Mouse (Mus musculus) brain, embryonic 18.5 days (tissue): Measurements from ENCODE around the gene Maco1.

ENCODE experiments used
- DNase-seq: peaks from one replicate; pipeline ENCODE4 v3.0.0-alpha.2; 2012; ENCODE audit warnings: low read depth, low spot score

Gene Maco1

DNA sequence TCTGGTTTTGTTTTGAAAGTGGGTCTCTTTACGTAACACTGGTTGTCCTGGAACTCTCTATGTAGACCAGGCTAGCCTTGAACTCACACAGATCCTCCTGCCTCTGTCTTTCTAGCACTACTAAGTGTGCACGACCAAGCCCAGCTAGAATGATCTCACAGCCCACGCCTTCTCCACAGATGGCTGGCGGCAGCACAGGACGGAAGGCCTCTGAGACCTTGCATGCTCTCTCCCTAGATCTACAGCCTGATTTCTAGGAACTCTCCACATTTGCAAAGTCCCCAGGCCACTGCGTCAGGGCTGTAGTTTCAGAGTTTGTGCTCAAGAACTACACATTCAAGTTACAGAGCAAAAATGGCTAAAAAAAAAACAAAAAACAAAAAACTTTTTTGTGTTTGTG is 79.0 kb downstream of the Maco1 start:
- DNase-seq: no peak

- no peak for DNase-seq
Measured at GRCm38 (mm10) chr4:134772805-134773674, 80.1 kb downstream of the Maco1 start.

GRCm38 (mm10) chr4:134769891-134770290 is 83.3 kb downstream of the Maco1 start:
- DNase-seq: no peak

DNA sequence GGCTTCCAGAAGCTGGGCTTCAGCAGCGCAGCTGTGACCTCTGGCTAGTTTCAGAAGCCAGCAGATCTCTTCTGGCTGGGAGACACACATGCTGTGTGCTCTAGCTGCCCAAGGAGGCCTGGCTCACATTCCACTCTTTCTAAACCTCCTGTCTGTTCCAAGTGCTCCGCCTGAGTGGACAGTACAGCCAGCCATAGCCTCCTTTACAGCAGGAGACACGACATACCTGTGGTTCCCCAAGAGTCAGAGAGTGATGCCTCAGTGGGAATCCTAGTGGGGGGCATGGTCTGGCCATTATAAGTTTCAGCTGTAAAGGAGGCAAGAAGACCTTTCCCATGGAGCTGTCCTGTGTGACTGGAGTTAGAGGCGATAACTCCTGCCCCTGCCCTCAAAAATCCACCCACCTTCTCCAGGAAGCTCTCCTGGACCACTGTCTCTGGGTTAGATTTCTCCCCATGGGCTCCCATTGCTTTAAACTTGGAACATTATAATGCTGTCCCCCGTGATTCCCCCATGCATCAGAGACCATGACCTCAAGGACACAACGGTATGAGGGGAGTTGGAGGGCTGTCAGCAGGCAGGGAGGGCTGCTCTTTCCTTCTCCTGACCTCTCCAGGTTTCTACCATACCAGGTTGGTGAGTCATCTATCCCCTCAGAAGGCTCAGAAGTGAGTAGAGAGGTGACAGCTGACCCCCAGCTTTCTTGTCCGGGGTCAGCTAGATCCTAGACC is 83.9 kb downstream of the Maco1 start:
- no peak for DNase-seq

GRCm38 (mm10) chr4:134768226-134768888 is 84.8 kb downstream of the Maco1 start:
- DNase-seq: no peak

GRCm38 (mm10) chr4:134767426-134768225 is 85.5 kb downstream of the Maco1 start, which contains the start of gene Ldlrap1:
Ldlrap1 (minus strand) TSS chr4:134768024.
- DNase-seq: no peak

GRCm38 (mm10) chr4:134766904-134767425 is 86.2 kb downstream of the Maco1 start:
- no peak for DNase-seq

GRCm38 (mm10) chr4:134766277-134766676 is 86.9 kb downstream of the Maco1 start:
- no peak for DNase-seq

GRCm38 (mm10) chr4:134764333-134764732 is 88.8 kb downstream of the Maco1 start:
- DNase-seq: no peak

- DNase-seq: no peak
Measured at GRCm38 (mm10) chr4:134762360-134762759, 90.8 kb downstream of the Maco1 start.

DNA sequence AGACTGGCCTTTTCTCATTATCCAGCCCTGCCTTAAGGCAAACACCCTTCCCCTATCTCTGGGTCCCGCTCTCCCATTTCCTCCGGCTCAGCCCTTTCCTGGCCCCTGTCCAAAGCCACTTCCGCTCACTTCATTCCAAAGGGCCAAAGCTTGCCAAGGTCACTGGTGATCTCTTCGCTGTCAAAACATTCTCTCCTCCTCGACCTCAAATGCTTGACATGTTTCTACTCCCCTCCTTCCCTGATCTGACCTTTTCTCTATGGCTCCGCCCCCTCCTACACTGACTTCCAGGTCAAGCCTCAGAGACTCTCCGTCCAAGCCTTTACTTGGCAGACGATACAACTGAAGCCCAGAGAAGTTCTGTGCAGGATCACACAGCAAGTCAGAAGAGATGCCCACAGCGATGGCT is 92.3 kb downstream of the Maco1 start:
- no peak for DNase-seq

DNA sequence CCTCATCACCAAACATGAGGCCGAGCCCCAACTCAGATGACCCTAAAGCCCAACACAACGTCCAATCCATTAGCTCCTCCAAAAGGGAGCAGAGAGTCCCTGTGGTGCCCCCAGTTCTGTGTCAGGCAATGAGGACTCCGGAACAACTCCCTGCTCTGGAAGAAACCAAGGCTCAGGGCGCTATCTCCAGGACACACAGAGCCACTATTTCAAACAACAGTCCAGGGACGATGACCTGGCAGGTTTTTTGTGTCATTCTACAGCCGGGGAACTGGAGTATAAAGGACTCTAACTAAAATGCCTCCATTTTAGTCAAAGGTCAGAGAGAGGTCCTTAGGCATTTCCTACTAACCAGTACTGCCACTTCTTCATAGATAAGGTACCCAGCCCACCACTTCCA is 92.9 kb downstream of the Maco1 start:
- no peak for DNase-seq

DNA sequence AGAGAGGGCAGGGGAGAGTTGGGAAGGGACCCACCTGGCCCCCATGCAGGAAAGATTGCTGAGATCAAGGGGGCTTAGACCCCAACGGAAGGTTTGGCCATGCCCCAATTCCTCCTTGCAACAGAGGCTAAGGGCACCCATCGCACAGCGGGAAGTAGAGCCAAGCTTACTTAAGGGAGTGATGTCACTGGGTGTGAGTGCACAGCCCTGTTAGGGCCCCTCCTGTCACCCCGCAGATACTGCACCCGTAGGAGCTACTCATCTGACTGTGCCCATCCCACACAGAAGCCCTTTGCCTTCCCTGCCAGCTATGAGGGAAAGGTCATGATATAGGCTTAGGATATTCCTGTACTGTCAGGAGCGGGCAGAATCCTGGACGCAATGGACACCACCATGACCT is 93.6 kb downstream of the Maco1 start:
- no peak for DNase-seq

DNA sequence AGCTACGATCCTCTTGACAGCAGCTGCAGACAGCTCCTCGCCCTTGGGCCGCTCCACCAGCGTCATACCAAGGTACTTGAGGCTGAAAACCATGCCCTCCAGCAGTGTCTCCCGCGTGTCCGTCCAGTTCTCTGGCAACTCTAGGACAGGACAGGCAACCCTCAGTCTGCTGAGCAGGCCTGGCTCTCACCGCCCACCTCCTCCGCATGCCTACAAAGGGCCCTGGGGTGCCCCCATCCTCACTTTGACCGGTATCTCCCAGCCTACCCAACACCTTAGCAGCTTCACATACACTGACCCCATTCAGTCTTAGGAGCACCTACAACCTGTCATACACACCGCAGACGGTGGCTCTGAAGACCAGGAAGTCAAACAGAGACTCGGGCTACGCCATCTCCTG is 94.2 kb downstream of the Maco1 start:
- DNase-seq: no peak

DNA sequence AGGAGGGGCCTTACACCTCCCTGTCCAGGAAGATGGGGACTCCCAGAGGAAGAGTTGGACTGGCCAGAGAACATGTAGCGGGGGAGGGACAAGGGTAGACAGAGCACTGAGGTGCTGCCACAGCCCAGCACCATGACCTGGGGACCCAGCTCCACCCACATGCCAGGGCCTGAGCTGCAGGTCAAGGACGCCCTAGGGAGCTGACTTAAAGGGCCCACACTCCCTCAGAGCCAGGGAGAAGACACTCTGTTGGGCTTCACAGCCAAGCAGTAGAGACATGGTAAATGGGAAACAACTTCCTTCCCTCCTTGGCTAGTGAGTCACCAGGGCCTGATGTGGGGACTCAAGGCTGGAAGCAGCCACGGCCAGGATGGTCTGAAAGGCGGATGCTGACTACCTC is 94.8 kb downstream of the Maco1 start:
- no peak for DNase-seq

DNA sequence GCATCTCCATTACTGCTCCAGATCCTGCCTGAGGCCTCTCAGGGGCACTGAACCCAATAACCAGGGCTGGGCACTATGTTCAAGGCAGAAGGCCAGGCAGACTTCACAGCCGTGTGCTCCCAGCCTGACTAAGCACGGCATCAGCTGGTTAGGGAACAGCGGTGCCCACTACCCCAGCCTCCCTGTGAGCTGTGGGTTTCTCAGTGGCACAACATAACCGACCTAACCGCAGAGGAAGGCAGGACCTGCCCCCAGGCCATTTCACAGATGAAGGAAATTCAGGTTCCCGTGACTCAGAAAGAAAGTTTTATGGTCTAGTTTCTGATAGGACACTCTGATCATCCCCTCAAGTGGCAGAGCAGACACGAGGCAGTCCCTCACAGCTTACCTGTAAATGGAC is 96.2 kb downstream of the Maco1 start:
- DNase-seq: no peak

DNA sequence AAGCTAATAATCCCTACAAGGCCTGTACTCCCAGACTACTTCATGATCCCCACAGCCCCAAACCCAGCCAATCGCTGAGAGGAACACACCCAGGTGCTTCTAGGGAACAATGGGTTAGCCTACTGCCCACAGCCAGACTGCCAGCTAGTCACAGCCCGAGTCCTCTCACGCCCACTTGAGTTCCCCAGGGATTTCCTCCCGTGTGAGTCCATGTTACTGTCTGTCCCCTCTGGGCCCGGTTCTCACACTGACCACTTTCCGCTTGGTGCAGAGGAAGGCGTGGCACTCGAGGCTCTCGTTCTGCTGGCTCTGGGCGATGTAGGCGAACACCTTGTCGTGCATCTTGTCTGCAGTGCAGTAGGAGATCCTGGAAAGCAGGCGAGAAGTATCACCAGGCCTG is 98.2 kb downstream of the Maco1 start:
- DNase-seq: no peak

DNA sequence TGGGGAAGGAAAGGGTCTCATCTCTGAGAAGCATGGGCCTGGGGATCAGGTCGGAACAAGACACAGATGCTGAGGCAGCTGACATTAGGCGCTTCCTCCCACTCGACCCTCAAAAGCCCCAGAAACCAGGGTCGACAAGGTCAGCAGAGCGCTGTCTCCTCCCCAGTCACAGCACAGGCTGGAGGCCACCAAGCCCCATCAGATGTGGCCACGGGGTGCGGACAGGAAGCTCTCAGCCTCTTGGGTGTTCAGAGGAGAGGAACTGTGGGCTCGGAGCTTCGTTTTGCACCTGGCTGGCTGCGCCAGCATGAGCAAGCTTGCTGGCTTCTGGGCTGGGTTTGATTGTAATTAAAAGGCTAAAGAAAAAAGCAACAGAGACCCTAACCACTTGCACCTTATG is 98.8 kb downstream of the Maco1 start:
- no peak for DNase-seq

- no peak for DNase-seq
Measured at GRCm38 (mm10) chr4:134753516-134754261, 99.5 kb downstream of the Maco1 start.

DNA sequence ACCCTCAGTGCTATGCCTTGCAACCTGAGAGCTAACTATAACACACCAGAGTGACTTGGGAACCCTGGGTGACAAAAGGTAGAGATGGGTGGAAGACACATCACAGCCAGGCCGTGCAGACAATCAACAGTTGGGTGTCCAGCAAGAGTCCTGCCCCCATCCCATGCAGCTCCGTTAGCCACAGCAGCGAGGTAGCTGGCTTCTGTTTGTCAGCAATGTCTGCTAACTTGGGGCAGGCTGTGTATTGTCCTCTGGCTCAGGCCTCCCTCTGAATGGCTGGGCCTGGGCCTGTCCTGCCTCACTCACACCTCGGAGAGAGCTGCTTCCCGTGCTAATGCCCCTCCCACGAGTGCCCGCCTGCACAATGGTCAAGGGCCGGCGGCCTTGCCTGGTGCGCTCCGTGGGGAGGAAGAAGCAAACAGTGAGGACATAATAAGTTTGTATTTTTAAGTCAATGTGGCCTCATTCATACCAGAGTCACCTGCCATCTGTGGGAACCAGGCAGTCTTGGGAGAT is 100.2 kb downstream of the Maco1 start:
- DNase-seq: no peak
